Mouse (Mus musculus): ENCODE data around the gene Tle1. TPM values are rescaled to one million over a fixed set of nuclear protein-coding genes. Genes with fewer than 3 reads are reported as not detected.
A peak's percentile ranks its signal among the peaks of the same experiment; 100 is the strongest.

The Tle1 gene
- total and polyA plus RNA-seq, 2 experiments from 2014 or later: 24.4 to 95.0 TPM

- H3K4me3 ChIP-seq (ENCODE audit: low read length): peak overlapping the region; percentile 78
- no peaks in the 10 kb centered on the region for H3K27me3 ChIP-seq (ENCODE audit: insufficient read depth, low read length)
- TF ChIP-seq CTCF (IDR thresholded peaks at IDR 0.05; ENCODE audit: low read depth): peak; percentile 22; the same call in 1 of the 2 replicates
- no peaks in the 10 kb centered on the region for H3K9me3 ChIP-seq (ENCODE audit: low read length)
- peak overlapping the region; percentile 71 for H3K9ac ChIP-seq (replicated peaks; ENCODE audit: low read length)
- WGBS: under 1% methylated on average over 24 of the region's 24 CpGs
- H3K4me2 ChIP-seq (ENCODE audit: low read depth, low read length): peak overlapping the region; percentile 78
- ATAC-seq: no peak
- 0 out of 2 replicates have a peak, but pooled peaks cover 6% of the 10 kb centered on the region for H3K4me1 ChIP-seq (ENCODE audit: insufficient read depth, low read length)
- DNase-seq (ENCODE audit: low spot score): peak; percentile 62
- H3K36me3 ChIP-seq (ENCODE audit: insufficient read depth, low read length): no peaks in the 10 kb centered on the region
- H3K27ac ChIP-seq: peak overlapping the region; percentile 90; the same call in 1 of the 2 replicates
Measured at GRCm38 (mm10) chr4:72201521-72201991, 837 bp upstream of the Tle1 start.

- DNase-seq (ENCODE audit: low spot score) (peak; percentile 59), ATAC-seq (no peak)
- peak overlapping the region; percentile 90 for H3K27ac ChIP-seq
- WGBS: under 1% methylated on average over 103 of the region's 103 CpGs
- H3K4me1 ChIP-seq (ENCODE audit: insufficient read depth, low read length): 0 out of 2 replicates have a peak, but pooled peaks cover 6% of the 10 kb centered on the region
- H3K9ac ChIP-seq (replicated peaks; ENCODE audit: low read length): peak overlapping the region; percentile 71
- no peak for TF ChIP-seq CTCF (IDR thresholded peaks at IDR 0.05; ENCODE audit: low read depth)
- no peaks in the 10 kb centered on the region for H3K9me3 ChIP-seq (ENCODE audit: low read length)
- H3K36me3 ChIP-seq (ENCODE audit: insufficient read depth, low read length): no peaks in the 10 kb centered on the region
- peak overlapping the region; percentile 78 for H3K4me3 ChIP-seq (ENCODE audit: low read length)
- no peaks in the 10 kb centered on the region for H3K27me3 ChIP-seq (ENCODE audit: insufficient read depth, low read length)
- peak overlapping the region; percentile 78 for H3K4me2 ChIP-seq (ENCODE audit: low read depth, low read length)
Measured at GRCm38 (mm10) chr4:72199571-72200558, 854 bp downstream of the Tle1 start.

GRCm38 (mm10) chr4:72198877-72199411 lies 1.8 kb downstream of the Tle1 start:
- Histone ChIP-seq H3K9me3 (ENCODE audit: low read length) (no peaks in the 10 kb centered on the region), H3K4me3 (ENCODE audit: low read length) (peak overlapping the region; percentile 78), H3K36me3 (ENCODE audit: insufficient read depth, low read length) (no peaks in the 10 kb centered on the region), H3K27ac (peak overlapping the region; percentile 90; the same call in 1 of the 2 replicates), H3K4me1 (ENCODE audit: insufficient read depth, low read length) (0 out of 2 replicates have a peak, but pooled peaks cover 3% of the 10 kb centered on the region), H3K27me3 (ENCODE audit: insufficient read depth, low read length) (no peaks in the 10 kb centered on the region), H3K4me2 (ENCODE audit: low read depth, low read length) (peak overlapping the region; percentile 78), H3K9ac (replicated peaks; ENCODE audit: low read length) (peak overlapping the region; percentile 71)
- ATAC-seq (peak; percentile 33), DNase-seq (ENCODE audit: low spot score) (peak; percentile 90)
- peak; percentile 84 for TF ChIP-seq CTCF (IDR thresholded peaks at IDR 0.05; ENCODE audit: low read depth)
- WGBS: under 1% methylated on average over 22 of the region's 22 CpGs

DNA sequence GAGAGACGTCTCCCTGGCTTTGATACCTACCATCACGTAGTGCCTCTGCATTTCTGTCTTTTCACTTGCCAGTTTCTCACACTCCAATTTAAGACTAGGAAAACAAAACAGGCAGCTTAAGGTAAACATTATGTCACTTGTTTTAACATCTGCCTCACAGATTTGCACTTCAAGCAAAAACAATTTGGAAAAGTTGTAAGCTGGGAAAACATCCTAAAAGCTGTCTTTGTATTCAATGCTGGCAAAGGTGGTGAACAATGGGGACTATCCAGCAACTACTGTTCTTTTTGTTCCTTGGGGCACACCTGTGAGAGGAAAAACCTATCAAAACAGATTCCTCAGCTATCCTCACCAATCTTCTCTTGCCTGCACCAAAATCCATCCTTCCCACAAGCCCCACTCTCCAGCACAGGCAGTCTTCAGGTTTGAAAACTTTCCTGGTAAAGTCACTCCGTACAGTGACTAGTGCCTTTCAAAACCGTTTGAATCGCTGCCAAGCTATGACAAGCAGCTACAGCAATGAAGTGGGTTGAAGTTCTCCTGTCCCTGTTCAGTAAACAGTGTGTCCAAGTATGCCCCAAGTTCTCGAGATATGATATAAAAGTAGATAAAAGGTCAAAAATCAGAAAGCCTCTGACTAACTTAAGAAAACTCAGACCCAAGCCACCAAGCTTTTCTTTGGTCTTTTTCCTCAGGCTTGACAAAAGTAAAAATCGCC lies 2.7 kb downstream of the Tle1 start:
- Histone ChIP-seq H3K27me3 (ENCODE audit: insufficient read depth, low read length) (no peaks in the 10 kb centered on the region), H3K4me3 (ENCODE audit: low read length) (peak overlapping the region; percentile 78), H3K27ac (no peak overlapping the region), H3K4me1 (ENCODE audit: insufficient read depth, low read length) (0 out of 2 replicates have a peak, but pooled peaks cover 3% of the 10 kb centered on the region), H3K4me2 (ENCODE audit: low read depth, low read length) (peak overlapping the region; percentile 78), H3K36me3 (ENCODE audit: insufficient read depth, low read length) (no peaks in the 10 kb centered on the region), H3K9me3 (ENCODE audit: low read length) (no peaks in the 10 kb centered on the region), H3K9ac (replicated peaks; ENCODE audit: low read length) (peak overlapping the region; percentile 71)
- DNase-seq (ENCODE audit: low spot score): peak; percentile 69
- WGBS: 9% methylated on average over 7 of the region's 7 CpGs
- TF ChIP-seq CTCF (IDR thresholded peaks at IDR 0.05; ENCODE audit: low read depth): no peak
- no peak for ATAC-seq

DNA sequence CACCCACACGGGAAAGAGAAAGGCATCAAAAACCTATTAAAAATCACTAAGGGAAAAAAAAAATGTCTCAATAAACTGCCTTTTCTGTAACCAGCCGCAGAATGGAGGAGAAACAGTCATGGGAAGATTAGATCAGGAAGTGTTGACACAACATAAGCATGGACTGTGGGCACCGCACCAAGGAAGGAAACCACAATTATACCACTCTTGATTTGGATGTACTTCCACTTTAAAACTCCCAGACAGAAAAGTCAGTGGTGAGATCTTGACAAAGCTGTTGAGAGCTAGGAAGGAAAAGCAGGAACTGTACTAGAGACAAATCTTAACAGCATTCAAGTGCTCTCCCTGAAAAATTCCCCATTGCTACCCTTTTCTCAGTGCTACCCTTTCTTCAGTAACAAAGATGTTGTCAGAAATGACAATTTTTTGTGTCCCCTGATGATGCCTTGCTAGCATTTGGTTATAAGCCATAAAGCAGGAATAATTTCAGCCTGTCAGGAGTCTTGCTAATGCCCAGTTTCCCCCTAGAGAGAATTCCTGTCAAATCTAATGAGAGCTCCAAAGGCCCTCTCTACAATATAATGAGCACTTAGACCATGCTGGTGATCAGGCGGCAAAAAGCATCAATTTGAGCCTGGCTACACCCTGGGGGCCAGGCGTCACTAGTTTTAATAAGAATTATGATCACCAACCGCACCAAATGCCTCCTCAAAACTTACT lies 5.4 kb downstream of the Tle1 start:
- ATAC-seq: no peak
- peak; percentile 61 for DNase-seq (ENCODE audit: low spot score)
- Histone ChIP-seq H3K9me3 (ENCODE audit: low read length) (no peaks in the 10 kb centered on the region), H3K9ac (replicated peaks; ENCODE audit: low read length) (no peak overlapping the region), H3K4me3 (ENCODE audit: low read length) (peak overlapping the region; percentile 1; the same call in 1 of the 2 replicates), H3K27me3 (ENCODE audit: insufficient read depth, low read length) (no peaks in the 10 kb centered on the region), H3K36me3 (ENCODE audit: insufficient read depth, low read length) (no peaks in the 10 kb centered on the region), H3K27ac (no peak overlapping the region), H3K4me1 (ENCODE audit: insufficient read depth, low read length) (0 out of 2 replicates have a peak, but pooled peaks cover 3% of the 10 kb centered on the region), H3K4me2 (ENCODE audit: low read depth, low read length) (peak overlapping the region; percentile 78)
- WGBS: 45% methylated on average over 6 of the region's 6 CpGs
- no peak for TF ChIP-seq CTCF (IDR thresholded peaks at IDR 0.05; ENCODE audit: low read depth)
